Mouse (Mus musculus): ENCODE measurements at regions not wholly inside any gene's neighbourhood (a gene's known extent, or its start where the extent isn't known, plus 50 kb on each side); places are given as distances from the start of the nearest gene placed in this dataset.

GRCm38 (mm10) chr6:143320426-143320825, 153.4 kb downstream of the Etnk1 start:
- TF ChIP-seq CTCF (IDR thresholded peaks at IDR 0.05; ENCODE audit: low read depth) (peak; percentile 31), EP300 (IDR thresholded peaks at IDR 0.05; ENCODE audit: low read depth) (no peak)
